Mouse (Mus musculus) hindbrain, embryonic 15.5 days (tissue): ENCODE results near the gene Rab3gap1. TPM values are rescaled to one million over a fixed set of nuclear protein-coding genes. Genes with fewer than 3 reads are reported as not detected.

Source experiments
- ATAC-seq: fragments of 200-750 bp; cut with Nextera tagmentation; 2 replicates; pipeline ENCODE4 v1.8.0; 2017; ENCODE audit warnings: low read depth, moderate number of reproducible peaks, moderate TSS enrichment; ENCODE audit not compliant: low FRiP score
- H3K27ac ChIP-seq: fragments of 300-500 bp; sonication (generic); replicated peaks from 2 replicates; pipeline ENCODE4 v1.5.1; 2015; ENCODE audit warnings: mild to moderate bottlenecking, inconsistent platforms
- H3K27me3 ChIP-seq: fragments of 300-500 bp; sonication (generic); 2 replicates; pipeline ENCODE4 v1.6.1; 2015; ENCODE audit warnings: control low read depth, inconsistent platforms
- H3K36me3 ChIP-seq: fragments of 300-500 bp; sonication (generic); 2 replicates; pipeline ENCODE4 v1.6.1; 2015; ENCODE audit warnings: control low read depth, inconsistent platforms
- H3K4me1 ChIP-seq: fragments of 300-500 bp; sonication (generic); replicated peaks from 2 replicates; pipeline ENCODE4 v1.6.1; 2015; ENCODE audit warnings: control low read depth, inconsistent platforms
- H3K4me2 ChIP-seq: fragments of 300-500 bp; sonication (generic); 2 replicates; pipeline ENCODE4 v1.6.1; 2015; ENCODE audit warnings: moderate library complexity, mild to moderate bottlenecking, inconsistent platforms
- H3K4me3 ChIP-seq: fragments of 300-500 bp; sonication (generic); 2 replicates; pipeline ENCODE4 v1.5.1; 2015; ENCODE audit warnings: mild to moderate bottlenecking, inconsistent platforms
- H3K9ac ChIP-seq: fragments of 300-500 bp; sonication (generic); 2 replicates; pipeline ENCODE4 v1.6.1; 2015; ENCODE audit warnings: inconsistent platforms
- H3K9me3 ChIP-seq: fragments of 300-500 bp; sonication (generic); 2 replicates; pipeline ENCODE4 v1.6.1; 2016; ENCODE audit warnings: control low read depth, inconsistent platforms
- WGBS: fragments of 180-500 bp; shearing (Covaris S2); methylation state at CpG from one replicate; pipeline ENCODE4 v1.1.7; 2015; 5-methylcytosine and 5-hydroxymethylcytosine counted together
- polyA plus RNA-seq: library from polyadenylated mRNA; unstranded; fragments of >200 nt; fragmentation: Nextera tagmentation; extraction: Ambion mirVana; gene quantifications from 2 replicates; pipeline ENCODE4 v1.2.1, GENCODE M21; 2015

Rab3gap1 gene
- 20.0 and 22.5 TPM in 2 replicates for polyA plus RNA-seq

DNA sequence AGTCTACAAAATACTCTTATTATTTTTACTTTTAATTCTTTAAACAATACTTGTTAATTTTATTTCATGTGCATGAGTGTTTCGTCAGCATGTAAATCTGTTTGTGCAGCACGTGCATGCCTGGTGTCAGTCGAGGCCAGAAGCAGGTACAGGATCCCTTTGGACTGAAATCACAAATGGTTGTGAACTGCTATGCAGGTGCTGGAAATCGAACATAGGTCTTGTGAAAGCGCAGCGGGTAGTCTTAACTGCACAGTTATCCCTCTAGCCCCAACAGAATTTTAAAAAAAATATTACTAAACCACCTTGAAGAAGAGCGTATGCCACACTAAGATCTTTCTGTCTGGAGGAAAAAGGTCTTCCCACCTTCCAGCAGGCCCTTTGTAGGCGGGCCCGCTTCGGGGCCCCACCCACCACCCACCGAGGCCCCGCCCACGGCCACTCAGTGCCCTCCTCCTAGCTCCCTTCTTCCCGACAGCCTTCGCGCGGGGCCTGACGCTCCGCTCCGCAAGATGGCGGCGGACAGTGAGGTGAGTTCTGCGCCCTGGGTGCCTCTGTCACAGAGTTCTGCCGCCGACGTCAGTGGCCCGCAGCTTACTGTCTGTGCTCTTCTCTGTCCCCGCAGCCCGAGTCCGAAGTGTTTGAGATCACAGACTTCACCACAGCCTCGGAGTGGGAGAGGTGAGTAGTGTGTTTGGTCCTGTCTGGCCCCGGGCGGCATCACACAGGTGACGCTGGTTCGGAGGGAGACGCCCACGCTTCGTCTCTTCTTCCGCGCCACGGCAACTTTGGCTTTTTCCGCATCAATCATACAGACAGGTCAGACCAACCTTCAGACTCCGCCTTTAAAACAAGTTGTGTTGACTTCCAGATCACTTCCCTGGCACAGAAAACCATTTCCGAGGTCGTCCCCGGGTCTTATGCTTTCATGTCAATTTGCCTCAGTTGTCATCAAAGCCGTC, at the start of gene Rab3gap1:
Gene Rab3gap1 (plus strand): TSS at position 474 of the 962 bp plus-strand sequence.
- H3K36me3 ChIP-seq: peaks cover 11% of the 10 kb centered on the region; the same call in 1 of the 2 replicates
- peak within 1 kb of the TSS; percentile 57 for H3K4me2 ChIP-seq
- H3K9ac ChIP-seq: peak within 1 kb of the TSS; percentile 57
- peak; percentile 98 for ATAC-seq
- peaks cover 17% of the 10 kb centered on the region for H3K4me1 ChIP-seq
- no peaks in the 10 kb centered on the region for H3K27me3 ChIP-seq
- 11% methylated on average over 47 of the region's 47 CpGs for WGBS
- no peaks in the 10 kb centered on the region for H3K9me3 ChIP-seq
- peak within 1 kb of the TSS; percentile 82 for H3K27ac ChIP-seq
- peak within 1 kb of the TSS; percentile 63 for H3K4me3 ChIP-seq

DNA sequence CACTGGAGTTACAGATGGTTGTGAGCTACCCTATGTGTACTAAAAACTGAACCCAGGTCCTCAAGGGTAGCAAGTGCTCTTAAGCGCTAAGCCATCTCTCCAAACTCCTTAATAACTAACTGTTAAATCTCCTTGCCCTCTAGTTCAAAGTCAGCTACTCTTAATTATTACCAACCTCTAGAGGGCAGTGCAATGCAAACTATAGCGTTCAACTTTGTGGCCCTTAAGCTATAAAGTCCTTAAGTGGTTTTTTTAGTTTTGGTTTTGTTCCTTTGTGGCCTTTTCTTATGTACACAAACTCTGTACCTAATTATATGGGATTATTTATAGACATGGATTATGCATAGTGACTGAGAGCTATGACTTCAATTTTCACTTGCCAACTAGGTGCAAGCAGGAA, 41.2 kb upstream of the Rab3gap1 start:
- WGBS: 19% methylated on average over 2 of the region's 2 CpGs
- H3K4me3 ChIP-seq: no peak overlapping the region
- H3K9me3 ChIP-seq: no peaks in the 10 kb centered on the region
- no peaks in the 10 kb centered on the region for H3K36me3 ChIP-seq
- H3K4me1 ChIP-seq: no peaks in the 10 kb centered on the region
- no peak for ATAC-seq
- no peak overlapping the region for H3K27ac ChIP-seq
- H3K27me3 ChIP-seq: no peaks in the 10 kb centered on the region
- no peak overlapping the region for H3K4me2 ChIP-seq
- no peak overlapping the region for H3K9ac ChIP-seq

DNA sequence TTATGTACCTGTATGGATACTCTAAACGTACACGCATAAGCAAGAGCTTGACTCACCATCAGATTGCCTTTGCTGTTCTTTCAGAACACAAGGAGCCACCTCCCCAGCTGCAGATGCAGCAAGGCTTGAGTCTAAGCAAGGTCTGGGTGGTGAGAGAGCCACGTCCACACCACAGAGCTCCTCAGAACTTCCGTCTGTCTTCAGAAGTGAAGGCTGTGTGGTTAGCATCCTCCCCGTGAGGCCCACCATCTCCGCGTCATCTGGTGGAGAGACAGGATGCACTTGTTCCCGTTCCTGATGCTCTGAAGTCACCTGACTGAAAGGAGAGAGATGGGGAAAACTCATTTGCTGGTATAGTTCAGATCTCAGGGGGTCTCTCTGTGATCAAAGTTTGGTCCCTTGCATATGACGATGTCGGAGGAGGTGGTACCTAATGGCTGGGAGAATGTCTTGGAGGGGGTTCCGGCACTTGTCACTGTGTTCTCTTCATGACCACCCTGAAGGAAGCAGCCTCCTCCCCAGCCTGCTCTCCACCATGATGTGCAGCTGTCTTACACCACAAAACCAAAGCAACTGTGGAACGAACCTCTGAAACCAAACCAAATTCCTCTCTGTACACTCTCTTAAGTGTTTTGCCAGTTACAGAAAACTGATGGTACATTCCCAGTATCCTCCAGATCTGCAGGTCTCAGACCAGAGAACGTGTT, 38.2 kb upstream of the Rab3gap1 start:
- no peak for ATAC-seq
- H3K9me3 ChIP-seq: no peaks in the 10 kb centered on the region
- no peak overlapping the region for H3K9ac ChIP-seq
- no peak overlapping the region for H3K4me3 ChIP-seq
- no peaks in the 10 kb centered on the region for H3K4me1 ChIP-seq
- no peaks in the 10 kb centered on the region for H3K36me3 ChIP-seq
- H3K4me2 ChIP-seq: no peak overlapping the region
- no peak overlapping the region for H3K27ac ChIP-seq
- WGBS: 88% methylated on average over 13 of the region's 13 CpGs
- no peaks in the 10 kb centered on the region for H3K27me3 ChIP-seq

DNA sequence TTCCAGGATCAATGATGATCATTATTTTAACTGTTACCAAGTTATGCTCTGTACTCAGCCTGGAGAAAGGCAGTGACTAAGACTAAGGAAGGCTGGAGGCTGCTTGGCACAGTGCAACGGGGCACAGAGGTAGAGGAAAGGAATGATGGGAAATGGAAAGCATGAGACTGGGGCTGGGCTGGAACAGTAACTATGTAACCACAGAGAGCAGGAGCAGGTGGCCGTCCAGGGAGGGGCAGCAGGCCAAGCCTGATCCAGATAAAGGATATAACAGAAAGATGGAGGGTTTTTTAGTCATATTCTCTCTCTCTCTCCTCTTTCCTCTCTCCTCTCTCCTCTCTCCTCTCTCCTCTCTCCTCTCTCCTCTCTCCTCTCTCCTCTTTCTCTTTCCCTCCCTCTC, 34.9 kb upstream of the Rab3gap1 start:
- WGBS: 62% methylated on average over 2 of the region's 2 CpGs
- H3K4me1 ChIP-seq: no peaks in the 10 kb centered on the region
- H3K4me3 ChIP-seq: no peak overlapping the region
- no peak for ATAC-seq
- no peaks in the 10 kb centered on the region for H3K27me3 ChIP-seq
- no peaks in the 10 kb centered on the region for H3K9me3 ChIP-seq
- no peak overlapping the region for H3K9ac ChIP-seq
- no peaks in the 10 kb centered on the region for H3K36me3 ChIP-seq
- no peak overlapping the region for H3K4me2 ChIP-seq
- no peak overlapping the region for H3K27ac ChIP-seq

DNA sequence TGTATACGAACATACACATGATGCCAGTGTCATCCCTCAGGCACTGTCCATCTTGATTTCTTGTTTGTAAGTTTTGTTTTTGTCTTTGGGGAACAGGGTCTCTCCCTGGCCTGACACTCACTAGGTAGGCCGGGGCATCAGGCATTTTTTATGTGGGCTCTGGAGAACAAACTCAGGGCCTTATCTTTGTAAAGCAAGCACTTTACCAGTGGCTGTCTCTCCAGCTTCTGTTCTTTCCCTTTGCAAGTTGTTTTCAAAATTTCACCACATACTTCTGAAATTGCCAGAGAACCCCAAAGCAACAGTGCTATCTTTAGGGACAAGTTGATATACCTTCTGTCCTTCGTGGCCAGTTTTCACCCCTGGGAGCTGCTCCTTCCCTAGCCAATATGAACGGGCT, 34.4 kb upstream of the Rab3gap1 start:
- Histone ChIP-seq H3K27ac (no peak overlapping the region), H3K9me3 (no peaks in the 10 kb centered on the region), H3K4me1 (no peaks in the 10 kb centered on the region), H3K4me3 (no peak overlapping the region), H3K36me3 (no peaks in the 10 kb centered on the region), H3K27me3 (no peaks in the 10 kb centered on the region), H3K9ac (no peak overlapping the region), H3K4me2 (no peak overlapping the region)
- ATAC-seq: no peak
- 86% methylated on average over 4 of the region's 4 CpGs for WGBS

DNA sequence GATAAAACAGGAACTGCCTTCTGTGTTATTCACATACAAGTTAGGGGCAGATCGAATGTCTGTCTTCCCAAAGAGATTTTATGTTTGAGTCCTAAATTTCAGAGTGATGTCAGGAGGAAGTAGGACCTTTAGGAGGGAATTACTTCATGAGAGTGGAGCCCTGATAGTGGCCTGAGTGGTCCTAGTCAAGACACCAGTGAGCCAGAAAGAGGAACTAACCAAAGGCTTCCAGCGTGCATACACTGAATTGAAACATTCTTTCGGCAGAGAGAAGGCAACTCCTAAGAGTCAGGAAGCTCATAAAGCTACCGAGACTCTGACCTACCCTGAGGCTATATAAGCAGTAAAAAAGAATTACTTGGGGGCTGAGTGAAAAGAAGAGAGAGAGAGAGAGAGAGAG, 32.0 kb upstream of the Rab3gap1 start:
- Histone ChIP-seq H3K4me2 (no peak overlapping the region), H3K4me3 (no peak overlapping the region), H3K36me3 (no peaks in the 10 kb centered on the region), H3K9ac (no peak overlapping the region), H3K27ac (no peak overlapping the region), H3K4me1 (no peaks in the 10 kb centered on the region), H3K9me3 (no peaks in the 10 kb centered on the region), H3K27me3 (no peaks in the 10 kb centered on the region)
- 77% methylated on average over 4 of the region's 4 CpGs for WGBS
- no peak for ATAC-seq

DNA sequence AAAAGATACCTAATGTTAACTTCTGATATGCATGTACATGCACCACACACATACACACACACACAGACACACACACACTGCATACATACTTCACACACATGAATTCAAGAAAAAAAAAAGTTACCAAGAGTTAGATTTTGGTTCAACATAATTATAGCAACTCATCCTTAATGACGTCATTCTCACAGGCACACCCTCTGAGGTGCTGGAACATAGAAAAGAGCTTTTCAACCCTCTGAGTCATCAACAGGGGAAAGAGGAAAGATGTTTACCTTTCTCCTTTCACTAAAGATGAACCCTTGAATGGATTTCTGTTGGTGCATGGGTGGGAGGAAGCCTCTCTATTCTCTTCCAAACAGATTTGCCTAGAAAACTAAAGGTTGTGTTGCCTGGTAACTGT, 30.0 kb upstream of the Rab3gap1 start:
- no peak for ATAC-seq
- H3K4me1 ChIP-seq: no peaks in the 10 kb centered on the region
- no peak overlapping the region for H3K9ac ChIP-seq
- H3K4me3 ChIP-seq: no peak overlapping the region
- no peak overlapping the region for H3K4me2 ChIP-seq
- no peaks in the 10 kb centered on the region for H3K36me3 ChIP-seq
- 74% methylated on average over 1 of the region's 1 CpGs for WGBS
- H3K27ac ChIP-seq: no peak overlapping the region
- no peaks in the 10 kb centered on the region for H3K9me3 ChIP-seq
- no peaks in the 10 kb centered on the region for H3K27me3 ChIP-seq

DNA sequence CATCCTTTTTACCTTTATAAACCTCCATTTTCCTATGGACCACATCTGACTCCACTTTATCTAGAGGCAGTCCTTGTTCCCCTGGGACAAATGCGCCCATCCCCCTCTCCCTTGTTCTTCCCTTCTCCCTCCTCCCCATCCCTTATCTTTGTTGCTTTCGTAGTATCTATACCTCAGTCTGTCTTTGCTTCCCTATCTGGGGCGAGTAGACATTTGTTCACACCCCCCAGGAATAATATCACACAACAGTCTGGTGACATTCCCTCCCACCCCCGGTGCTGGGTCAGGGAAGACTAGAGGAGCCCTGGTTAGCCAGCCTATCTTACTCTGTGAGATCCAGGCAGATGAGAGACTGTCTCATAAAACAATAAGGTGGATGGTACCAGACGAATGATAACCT, 23.1 kb upstream of the Rab3gap1 start:
- no peak overlapping the region for H3K9ac ChIP-seq
- no peak overlapping the region for H3K27ac ChIP-seq
- WGBS: 85% methylated on average over 5 of the region's 5 CpGs
- no peak overlapping the region for H3K4me2 ChIP-seq
- H3K9me3 ChIP-seq: no peaks in the 10 kb centered on the region
- H3K4me3 ChIP-seq: no peak overlapping the region
- no peaks in the 10 kb centered on the region for H3K27me3 ChIP-seq
- no peak for ATAC-seq
- no peaks in the 10 kb centered on the region for H3K4me1 ChIP-seq
- no peaks in the 10 kb centered on the region for H3K36me3 ChIP-seq

DNA sequence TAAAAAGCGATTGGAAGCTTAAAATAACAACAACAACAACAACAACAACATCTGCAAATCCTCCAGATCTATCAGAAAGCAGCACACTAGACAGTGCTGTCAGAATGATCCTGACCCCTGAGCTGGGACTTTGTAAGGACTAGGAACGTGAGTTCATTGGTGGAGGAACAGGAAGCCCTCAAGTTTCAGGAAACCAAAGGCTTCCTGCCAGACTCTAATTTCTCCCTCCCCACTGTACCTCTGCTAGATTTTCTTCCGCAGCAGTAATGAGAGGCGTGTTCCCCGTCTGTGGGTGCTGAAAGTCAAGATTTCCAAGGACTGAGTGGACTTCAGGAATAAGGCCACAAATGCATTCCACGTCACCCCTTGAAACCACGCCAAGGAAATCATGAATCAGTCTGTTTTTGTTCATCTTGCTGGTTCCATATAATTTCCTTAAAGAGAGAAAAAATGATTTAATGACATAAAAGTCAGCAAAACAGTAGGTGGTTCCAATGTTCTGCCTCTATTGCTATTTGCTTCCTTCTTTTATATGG, 18.4 kb upstream of the Rab3gap1 start:
- no peak for ATAC-seq
- Histone ChIP-seq H3K4me3 (no peak overlapping the region), H3K27ac (no peak overlapping the region), H3K36me3 (no peaks in the 10 kb centered on the region), H3K9ac (no peak overlapping the region), H3K4me2 (no peak overlapping the region), H3K27me3 (no peaks in the 10 kb centered on the region), H3K4me1 (no peaks in the 10 kb centered on the region), H3K9me3 (0 out of 2 replicates have a peak, but pooled peaks cover 6% of the 10 kb centered on the region)
- WGBS: 85% methylated on average over 7 of the region's 7 CpGs

DNA sequence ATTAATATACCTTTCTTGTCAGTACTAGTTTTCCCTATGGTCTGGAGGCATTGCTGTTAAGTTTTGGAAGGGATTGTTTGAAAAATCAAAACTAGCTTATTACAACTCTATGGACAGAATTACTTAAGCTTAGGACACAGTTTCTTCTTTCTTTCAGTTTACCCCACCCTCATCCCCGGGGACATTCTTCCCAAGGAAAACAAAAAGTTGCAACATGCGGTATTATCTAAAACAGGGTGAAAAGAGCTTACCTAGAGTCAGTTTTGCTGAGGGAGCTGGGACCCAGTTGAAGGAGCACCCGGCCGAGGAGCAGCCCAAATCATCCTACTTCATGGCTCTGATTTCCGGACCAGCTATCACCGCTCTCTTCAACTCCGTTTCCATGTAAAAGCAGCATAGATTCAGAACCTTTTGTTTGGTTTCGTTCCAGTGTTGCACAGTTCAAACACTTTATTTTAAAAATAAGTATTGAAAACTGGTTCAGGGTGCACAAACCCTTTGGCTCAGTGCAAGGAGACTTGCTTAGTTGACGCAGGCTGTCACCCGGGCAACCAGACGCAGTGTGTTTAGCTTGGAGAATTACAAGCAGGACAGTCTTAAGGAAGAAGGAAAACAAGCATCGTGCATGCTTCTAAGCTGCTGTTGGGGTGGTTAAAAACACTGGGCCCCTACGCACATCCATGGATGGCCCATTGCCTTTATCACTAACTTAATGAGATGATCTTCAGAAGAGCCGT, 13.9 kb upstream of the Rab3gap1 start, which contains the start of gene Map3k19:
Gene Map3k19 (minus strand): TSS at position 546 of the 737 bp plus-strand sequence.
- Histone ChIP-seq H3K4me3 (no peak within 1 kb of the TSS), H3K36me3 (no peaks in the 10 kb centered on the region), H3K4me1 (no peaks in the 10 kb centered on the region), H3K4me2 (no peak within 1 kb of the TSS), H3K9ac (no peak within 1 kb of the TSS), H3K9me3 (0 out of 2 replicates have a peak, but pooled peaks cover 6% of the 10 kb centered on the region), H3K27ac (no peak within 1 kb of the TSS), H3K27me3 (no peaks in the 10 kb centered on the region)
- ATAC-seq: no peak
- 64% methylated on average over 14 of the region's 14 CpGs for WGBS

DNA sequence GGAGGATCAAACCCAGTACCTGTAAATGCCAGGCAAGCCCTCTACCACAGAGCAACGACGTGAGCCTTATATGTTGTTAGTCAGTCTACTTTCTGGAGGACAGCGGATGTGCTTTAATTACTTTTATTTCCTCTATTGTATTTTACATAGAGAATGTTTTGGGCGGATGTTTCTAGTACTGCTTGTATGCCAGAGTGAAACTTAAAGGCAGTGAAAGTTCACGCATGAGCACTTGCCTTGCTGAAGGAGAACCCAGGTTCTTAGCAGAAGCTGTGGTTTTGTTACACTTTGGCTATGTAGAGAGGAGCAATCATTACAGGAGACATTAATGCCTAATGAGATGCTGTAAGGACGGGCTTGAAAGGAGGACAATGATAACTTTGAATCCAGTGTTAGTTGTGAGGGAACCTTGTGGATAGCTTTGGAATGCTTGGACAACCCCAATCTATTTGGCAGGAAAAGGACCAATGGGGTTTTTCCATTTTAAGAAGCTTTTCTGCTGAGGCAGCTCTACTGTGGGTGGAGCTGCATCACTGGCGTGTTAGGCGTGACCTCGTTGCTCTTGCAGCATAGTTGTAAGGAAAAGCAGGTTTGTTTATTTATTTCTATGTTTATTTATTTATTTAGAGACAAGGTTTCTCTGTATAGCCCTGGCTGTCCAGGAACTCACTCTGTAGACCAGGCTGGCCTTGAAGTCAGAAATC, 9.5 kb upstream of the Rab3gap1 start:
- no peak for ATAC-seq
- Histone ChIP-seq H3K27me3 (no peaks in the 10 kb centered on the region), H3K9ac (no peak overlapping the region), H3K4me3 (no peak overlapping the region), H3K9me3 (no peaks in the 10 kb centered on the region), H3K4me1 (0 out of 2 replicates have a peak, but pooled peaks cover 3% of the 10 kb centered on the region), H3K4me2 (no peak overlapping the region), H3K36me3 (no peaks in the 10 kb centered on the region), H3K27ac (no peak overlapping the region)
- WGBS: 89% methylated on average over 9 of the region's 9 CpGs
